Mouse (Mus musculus) adrenal gland, postnatal 10 days (tissue): ENCODE data around the gene Zfp174. TPM values are rescaled to one million over a fixed set of nuclear protein-coding genes. Genes with fewer than 3 reads are reported as not detected.
A peak's percentile ranks its signal among the peaks of the same experiment; 100 is the strongest.

Source experiments
- DNase-seq: peaks from one replicate; pipeline ENCODE4 v3.0.0; 2021; ENCODE audit warnings: mixed read lengths
- total RNA-seq, 2 experiments: library from RNA; stranded (reverse); gene quantifications; 2 replicates each; pipeline ENCODE4 v1.2.3; 2021

The Zfp174 gene
- total RNA-seq, 2 experiments from 2014 or later, result 4.2 to 11.0 TPM

DNA sequence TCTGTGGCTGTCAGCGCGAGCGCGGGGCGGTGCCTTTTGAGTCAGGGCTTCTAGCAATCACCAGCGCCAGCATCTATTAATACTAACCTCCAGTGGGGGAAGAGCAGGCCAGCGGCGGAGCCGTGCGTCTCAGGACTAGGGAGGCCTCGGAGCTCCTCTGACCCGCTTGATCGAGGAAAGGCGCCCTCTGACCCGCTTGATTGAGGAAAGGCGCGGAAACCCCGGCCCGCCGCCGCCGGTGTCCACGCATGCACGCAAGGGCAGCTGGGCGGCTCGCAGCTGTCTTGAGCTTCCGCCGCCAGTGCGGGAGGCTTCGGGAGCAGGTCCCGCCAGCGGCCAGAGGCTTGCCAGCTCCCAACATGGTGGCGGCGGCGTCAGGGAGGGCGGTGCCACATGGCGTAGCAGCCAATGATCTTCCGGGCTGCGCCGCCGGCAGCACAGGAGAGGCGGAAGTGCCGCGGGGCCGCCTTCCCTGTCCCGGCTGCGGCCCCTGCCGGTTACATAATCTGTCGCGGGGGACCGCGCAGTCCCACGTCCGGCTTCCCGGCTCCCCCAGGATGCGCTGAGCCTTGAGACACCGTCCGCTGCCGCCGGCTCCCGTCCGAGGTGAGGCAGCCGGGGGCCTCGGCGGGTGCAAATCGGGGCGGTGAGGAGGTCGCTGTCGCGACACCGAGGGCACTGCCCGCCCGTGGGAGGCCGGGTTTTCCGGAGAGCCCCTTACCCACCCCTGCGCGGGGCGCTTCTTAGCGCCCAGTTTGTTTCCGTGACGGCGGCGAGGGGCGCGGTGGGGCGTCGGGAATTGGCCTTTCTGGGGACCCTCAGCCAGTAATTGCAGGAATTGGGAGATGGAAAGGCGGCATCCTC lies 37.4 kb downstream of the Zfp174 start, which contains the start of the genes Zfp597 and Gm20695:
TSS of gene Zfp597 (minus strand) at position 361 of the 864 bp plus-strand sequence.
TSS of gene Gm20695 (plus strand) at position 448 of the 864 bp plus-strand sequence.
- peak; percentile 97 for DNase-seq

- DNase-seq, result peak; percentile 15
Observed at GRCm38 (mm10) chr16:3885065-3885670, 38.1 kb downstream of the Zfp174 start.

DNA sequence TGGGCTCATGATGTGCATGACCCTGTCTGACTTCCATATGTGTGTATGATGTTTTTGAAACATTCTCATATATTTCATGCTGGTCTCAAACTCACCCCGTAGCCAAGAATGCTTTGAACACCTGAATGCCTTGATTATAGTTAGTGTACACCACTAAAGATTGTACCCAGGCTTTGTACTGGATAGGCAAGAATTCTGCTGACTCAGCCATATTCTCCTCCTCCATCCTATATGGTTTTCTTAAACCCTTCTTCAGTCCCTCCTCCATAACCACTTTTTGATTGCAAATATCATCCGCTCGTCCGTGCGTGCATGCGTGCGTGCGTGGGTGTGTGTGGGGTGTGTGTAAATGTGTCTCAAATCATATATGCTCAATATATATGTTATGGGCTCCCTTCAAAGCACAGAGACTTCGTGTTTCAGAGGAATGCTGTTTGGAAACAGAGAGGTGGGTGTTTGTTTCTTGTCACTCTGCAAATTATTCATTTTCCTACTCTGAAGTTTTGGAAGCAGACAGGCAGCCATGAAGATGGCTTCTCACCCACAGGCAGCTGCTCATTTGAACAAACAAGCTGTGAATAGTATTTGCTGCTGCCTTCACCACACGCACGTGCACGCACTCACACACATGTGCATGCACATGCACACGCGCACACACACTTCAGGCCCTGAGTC lies 44.7 kb downstream of the Zfp174 start:
- no peak for DNase-seq

DNA sequence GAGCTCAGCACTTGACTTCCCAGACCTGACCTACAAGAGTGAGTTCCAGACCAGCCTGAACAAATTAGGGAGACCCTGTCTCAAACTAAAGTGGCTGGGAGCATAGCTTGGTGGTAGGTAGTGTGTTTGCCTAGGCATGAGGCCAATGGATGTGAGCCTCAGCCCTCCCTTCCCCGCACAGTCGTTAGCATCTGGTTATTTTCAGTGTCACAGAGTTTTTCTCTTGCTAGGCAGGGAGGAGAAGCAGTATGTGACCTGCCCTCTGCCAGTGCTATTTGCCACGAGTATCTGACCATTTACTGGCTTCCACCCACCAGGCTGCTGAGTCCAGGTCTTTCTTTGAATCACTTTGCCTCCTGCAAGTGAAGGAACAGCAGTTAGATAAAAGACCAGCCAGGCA lies 46.7 kb downstream of the Zfp174 start:
- no peak for DNase-seq

DNA sequence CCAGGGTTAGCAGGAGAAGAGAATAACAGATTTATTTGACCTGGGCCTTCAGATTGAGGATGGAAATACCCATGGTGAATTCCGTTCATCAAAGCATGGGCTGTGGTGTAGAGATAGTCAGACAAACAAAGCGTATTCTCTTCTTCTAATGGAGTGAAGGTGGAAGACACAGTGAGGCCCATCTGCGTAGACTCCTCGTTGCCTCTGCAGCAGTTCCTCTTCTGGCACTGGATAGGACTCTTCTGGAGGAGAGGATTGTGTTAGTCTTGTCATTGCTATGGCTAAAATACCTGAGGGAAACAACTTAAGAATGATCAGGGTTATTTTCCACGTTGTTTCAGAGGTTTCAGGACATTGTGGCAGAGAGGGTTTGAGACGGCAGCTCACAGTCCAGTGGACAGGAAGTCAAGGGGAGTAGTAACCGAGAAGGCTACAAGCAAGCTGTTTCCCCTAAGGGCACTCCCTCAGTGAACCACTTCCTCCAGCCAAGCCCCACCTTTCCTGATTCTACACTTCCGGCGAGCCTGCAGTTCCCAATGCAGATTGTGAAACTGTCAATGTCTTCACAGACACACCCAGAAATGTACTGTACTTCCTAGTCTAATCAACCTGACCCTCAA lies 48.2 kb downstream of the Zfp174 start:
- peak; percentile 35 for DNase-seq

GRCm38 (mm10) chr16:3896046-3896445 lies 49.0 kb downstream of the Zfp174 start:
- no peak for DNase-seq

GRCm38 (mm10) chr16:3896553-3896952 lies 49.5 kb downstream of the Zfp174 start:
- no peak for DNase-seq

DNA sequence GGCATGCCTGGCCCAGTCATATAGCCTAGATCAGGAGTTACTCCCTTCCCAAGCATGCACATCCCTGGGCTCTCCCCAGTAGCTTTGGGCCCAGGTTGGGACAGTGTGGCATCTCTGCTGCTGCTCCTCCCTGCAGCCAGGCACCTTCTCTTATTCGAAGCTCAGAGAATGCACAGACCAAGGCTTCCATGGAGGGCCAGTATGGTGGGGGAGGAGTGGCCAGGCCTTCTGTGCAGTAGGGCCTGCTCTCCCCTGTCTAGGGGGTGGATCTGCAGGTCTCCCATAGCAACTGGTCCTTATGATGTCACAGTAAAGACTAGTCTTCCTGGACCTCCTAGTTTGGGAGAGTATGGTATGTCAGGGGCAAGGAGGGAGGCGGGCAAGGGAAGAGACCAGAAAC lies 60.4 kb downstream of the Zfp174 start:
- DNase-seq, result peak; percentile 7

Other genes starting within 250 kb of the Zfp174 start
- gene Mefv, start 129.2 kb upstream of the Zfp174 start, total RNA-seq, result under 1 TPM; 0.15 TPM
- 10 to 100 TPM; 16.1 to 21.1 TPM for gene Zfp263, start 103.2 kb upstream of the Zfp174 start, total RNA-seq
- gene Olfr15, start 16.4 kb upstream of the Zfp174 start, total RNA-seq, result not detected
- 10 to 100 TPM; 71.5 to 79.4 TPM for gene Naa60, start 25.1 kb downstream of the Zfp174 start, total RNA-seq
- 10 to 100 TPM; 14.4 to 14.8 TPM for gene Zfp597, start 37.3 kb downstream of the Zfp174 start, total RNA-seq
- 1 to 10 TPM; 1.1 to 1.2 TPM for gene Gm20695, start 37.4 kb downstream of the Zfp174 start, total RNA-seq
- 1 to 10 TPM; 3.8 to 5.1 TPM for gene 1700037C18Rik, start 61.4 kb downstream of the Zfp174 start, total RNA-seq
- 10 to 100 TPM; 15.0 to 21.8 TPM for gene Cluap1, start 61.5 kb downstream of the Zfp174 start, total RNA-seq
- gene Nlrc3, start 129.4 kb downstream of the Zfp174 start, total RNA-seq, result 1 to 10 TPM; 2.5 to 5.5 TPM
- 10 to 100 TPM; 19.8 to 21.3 TPM for gene Slx4, start 156.5 kb downstream of the Zfp174 start, total RNA-seq
- gene Dnase1, start 189.7 kb downstream of the Zfp174 start, total RNA-seq, result not detected
- 100 to 1,000 TPM; 189 to 198 TPM for gene Trap1, start 230.6 kb downstream of the Zfp174 start, total RNA-seq